Mouse (Mus musculus): ENCODE results near the gene Slit1.
A peak's percentile ranks its signal among the peaks of the same experiment; 100 is the strongest.

The Slit1 gene

GRCm38 (mm10) chr19:41646947-41647631 is 96.4 kb downstream of the Slit1 start:
- peak; percentile 56 for DNase-seq

DNA sequence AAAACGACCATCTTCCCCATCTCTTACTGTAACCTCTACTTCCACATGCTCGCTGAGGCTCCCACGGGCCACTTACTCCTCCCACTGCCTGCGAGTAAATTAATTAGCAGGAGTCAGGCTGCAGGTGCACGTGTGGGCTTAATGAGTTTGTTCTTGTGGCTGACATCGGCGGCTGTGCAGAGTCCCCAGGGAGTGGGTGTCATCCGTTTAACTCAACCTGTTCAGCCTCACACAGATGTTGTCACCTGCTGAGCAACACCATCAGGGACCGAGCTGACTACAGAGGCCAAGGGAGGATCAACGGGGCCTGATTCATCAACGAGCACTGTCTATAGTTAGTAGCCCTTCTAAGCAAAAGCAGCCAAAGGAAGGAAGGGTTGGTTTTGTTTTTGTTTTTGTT is 100.5 kb downstream of the Slit1 start:
- no peak for DNase-seq

- DNase-seq = no peak
Observed at GRCm38 (mm10) chr19:41634999-41635398, 108.5 kb downstream of the Slit1 start.

DNA sequence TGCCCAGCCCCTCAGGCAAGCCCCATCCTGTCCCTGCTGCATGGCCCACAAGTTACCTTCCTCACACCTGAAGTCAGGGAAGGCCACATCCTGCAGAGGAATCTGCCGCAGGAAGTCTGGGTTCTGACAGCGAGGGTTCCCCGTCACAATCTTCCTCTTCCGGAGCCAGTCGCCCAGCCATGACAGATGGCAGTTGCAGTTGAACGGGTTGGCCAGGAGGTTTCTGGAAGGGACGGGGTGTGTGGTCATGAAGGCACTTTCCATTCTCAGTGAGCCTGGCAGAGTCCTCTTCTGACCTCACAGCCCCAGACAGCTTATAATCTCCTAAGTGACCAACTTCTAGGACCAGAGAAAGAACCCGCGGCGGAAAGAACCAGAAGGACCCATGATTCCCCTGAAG is 109.4 kb downstream of the Slit1 start:
- DNase-seq = no peak

- peak; percentile 42 for DNase-seq
Observed at GRCm38 (mm10) chr19:41629532-41629931, 113.9 kb downstream of the Slit1 start.

GRCm38 (mm10) chr19:41628970-41629369 is 114.5 kb downstream of the Slit1 start:
- DNase-seq = no peak

DNA sequence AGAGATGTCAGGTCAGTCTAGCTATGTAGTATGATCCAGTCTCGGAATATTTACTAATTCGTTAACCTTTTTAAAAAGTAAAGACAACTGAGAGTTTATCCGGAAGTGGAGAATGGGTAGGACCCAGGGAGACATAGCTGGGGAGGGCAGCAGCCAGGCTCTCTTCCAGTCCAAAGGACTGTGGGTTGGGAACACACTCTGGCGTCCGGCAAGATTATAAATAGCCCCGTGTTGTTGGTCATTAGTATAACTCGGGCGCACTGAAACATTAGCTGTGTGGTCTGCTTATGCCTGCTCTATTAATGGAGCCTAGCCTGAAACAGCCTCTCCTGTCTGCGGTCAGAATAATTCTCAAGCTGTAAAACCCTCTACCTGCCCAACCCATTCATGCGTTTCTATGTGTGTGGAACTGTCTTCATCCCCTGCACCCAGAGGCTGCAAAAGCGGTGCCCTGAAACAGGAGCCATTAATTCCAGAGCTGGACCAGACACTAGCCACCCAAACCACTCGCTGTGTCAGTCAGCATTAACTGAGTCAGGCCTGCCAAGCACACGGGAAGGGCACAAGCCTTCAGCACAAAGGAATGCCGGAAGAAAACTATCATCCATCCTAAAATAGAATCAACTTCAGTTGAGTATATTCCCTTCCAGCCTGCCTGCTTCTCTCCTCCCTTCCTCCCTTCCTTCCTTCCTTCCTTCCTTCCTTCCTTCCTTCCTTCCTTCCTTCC is 122.9 kb downstream of the Slit1 start:
- no peak for DNase-seq

GRCm38 (mm10) chr19:41618771-41619385 is 124.6 kb downstream of the Slit1 start:
- DNase-seq = no peak

DNA sequence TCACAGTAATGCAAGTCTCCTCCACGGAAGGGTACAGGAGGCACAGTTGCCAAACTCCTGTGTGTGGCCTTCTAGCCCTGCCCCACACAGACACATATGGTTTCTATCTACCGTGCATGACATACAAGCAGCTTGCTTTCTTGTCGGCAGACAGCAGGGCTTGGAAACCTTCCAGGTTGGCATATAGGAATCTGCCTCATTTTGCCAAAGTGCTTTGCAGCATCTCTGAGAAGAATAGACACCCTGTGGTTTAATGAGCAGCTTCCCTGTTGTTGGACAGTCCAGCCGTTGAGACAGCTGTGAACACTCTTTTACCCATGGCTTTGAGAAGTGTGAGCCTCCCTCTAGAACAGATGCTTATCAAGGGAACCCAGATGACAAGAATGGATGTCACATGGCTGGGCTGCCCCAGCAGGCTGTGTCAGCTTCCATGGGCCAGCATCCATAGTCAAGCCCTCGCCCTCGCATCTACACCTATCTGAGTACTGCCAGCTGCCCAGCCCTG is 125.3 kb downstream of the Slit1 start:
- DNase-seq = no peak

- no peak for DNase-seq
Observed at GRCm38 (mm10) chr19:41617102-41617501, 126.4 kb downstream of the Slit1 start.

DNA sequence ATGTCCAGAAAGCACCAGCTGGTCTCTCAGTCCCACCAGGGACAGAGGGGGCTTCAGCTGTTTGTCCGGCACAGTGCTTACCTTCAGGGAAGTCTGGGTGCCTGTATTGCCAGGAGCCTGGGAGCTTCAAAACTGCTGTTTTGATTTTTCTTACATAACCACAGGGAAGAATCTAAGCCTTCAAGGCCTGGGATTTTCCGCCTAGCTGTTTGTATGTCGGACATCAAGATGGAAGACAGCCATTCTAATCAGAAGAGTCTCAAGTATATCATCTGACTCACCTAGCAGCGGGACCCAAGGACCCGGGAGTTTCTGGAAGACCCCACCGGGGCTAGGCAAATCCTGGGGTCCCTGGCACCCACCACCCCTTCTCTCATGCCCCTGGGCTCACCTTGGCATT is 127.2 kb downstream of the Slit1 start:
- DNase-seq = no peak

GRCm38 (mm10) chr19:41615606-41616224 is 127.8 kb downstream of the Slit1 start:
- DNase-seq = no peak

- no peak for DNase-seq
Observed at GRCm38 (mm10) chr19:41613325-41614087, 130.0 kb downstream of the Slit1 start.

DNA sequence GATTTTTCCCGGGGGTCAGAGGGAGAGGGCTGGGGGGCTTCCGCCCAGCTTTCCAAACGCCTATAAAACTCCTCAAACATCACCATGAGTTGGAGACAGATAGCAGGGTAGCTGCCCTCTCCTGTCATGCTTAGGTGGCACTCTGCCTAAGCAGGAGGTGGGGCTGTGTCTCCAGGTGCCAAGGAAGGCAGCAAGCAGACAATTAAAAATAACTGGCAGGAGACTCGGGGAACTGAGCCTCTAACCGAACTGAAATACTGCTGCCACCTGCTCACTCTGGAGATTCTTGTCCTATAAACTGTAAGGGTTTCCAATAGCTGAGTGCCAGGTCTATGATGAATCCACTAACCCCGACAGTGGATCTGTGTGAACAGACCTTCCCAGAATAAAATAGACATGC is 131.8 kb downstream of the Slit1 start:
- DNase-seq = no peak

DNA sequence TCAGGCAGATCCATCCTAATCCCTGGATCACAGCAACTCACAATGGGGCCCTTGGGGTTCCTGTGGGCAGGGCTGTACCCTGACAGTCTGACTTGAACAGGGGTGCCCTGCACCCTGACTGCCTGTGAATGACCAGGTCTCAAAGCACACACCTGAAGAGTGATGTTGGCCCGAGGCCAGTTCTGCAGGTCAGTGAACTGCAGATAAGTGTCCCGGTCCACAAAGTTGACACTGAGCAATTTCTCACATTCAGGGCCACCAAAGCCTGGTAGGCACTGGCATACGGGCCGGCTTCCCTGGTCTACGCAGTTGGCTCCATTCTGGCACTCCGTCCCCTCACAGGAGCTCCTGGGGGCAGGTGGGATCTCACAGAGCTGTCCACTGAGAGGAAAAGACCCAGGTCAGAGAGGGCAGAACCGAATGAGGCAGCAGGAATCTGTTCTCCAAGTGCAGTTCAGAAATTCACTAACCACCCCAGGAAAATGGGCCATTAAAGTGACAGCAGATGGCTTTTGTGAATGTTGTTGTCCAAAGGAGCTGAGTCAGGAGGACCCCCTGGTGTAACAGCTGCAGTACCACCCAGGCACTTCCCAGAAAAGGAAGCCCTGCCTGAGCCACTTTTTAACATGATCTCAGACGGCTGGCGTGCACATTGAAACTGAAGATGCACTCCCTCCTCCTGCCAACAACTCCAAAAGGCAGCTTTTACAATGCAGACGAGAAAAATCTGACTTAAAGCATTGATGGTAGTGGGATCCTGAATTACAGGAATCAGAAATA is 137.1 kb downstream of the Slit1 start:
- no peak for DNase-seq

DNA sequence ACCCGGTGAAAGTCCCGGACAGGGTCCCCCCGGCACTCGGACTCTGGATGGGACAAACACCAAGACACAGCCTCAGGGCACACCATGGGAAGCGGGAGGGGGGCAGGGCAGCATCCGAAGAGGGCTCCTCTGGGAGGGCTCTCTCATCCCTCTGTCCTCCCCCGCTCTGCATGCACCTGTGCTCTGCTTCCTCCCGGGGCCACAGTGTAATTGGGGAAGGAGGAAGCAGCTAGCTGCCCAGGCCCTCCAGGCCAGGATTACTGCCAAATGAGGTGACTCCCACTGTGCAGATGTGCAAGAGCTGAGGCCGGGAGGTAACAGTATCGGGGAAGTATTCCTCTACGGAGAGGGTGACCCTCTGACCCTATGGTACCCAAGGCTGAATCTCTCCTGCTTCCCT is 142.8 kb downstream of the Slit1 start:
- DNase-seq = no peak

- no peak for DNase-seq
Observed at GRCm38 (mm10) chr19:41597170-41597894, 146.1 kb downstream of the Slit1 start.

- DNase-seq = no peak
Observed at GRCm38 (mm10) chr19:41591808-41592207, 151.7 kb downstream of the Slit1 start.

GRCm38 (mm10) chr19:41589681-41590080 is 153.8 kb downstream of the Slit1 start:
- DNase-seq = no peak

DNA sequence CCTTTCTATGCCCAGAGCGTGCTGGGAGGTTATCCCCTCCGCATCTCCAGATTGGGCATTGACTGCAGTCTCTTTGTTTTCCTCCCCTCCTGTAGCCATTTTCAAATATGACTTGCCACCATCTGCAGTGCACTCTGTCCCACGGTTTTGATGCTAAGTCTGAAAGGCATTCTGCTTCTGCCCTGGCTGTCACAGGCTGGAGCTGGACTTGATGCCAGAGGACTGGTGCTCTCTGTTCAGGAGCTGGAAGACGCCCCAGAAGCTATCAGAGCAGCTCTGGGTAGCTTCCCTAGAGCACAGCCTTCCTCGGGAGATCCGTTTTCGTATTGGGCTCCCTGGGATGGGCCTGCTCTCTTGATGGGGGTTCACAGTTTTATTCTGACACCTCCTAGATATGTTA is 154.4 kb downstream of the Slit1 start:
- DNase-seq = no peak

Data from cerebellum, adult 9-10 months (tissue).